Mouse (Mus musculus): ENCODE measurements around the gene Zfp39. TPM values are rescaled to one million over a fixed set of nuclear protein-coding genes. Genes with fewer than 3 reads are reported as not detected.

The Zfp39 gene
- total and polyA plus RNA-seq, 3 experiments: 0.85 to 22.0 (median 7.0) TPM

- no peak overlapping the region for H3K4me3 ChIP-seq (ENCODE audit: low read depth, low read length)
- peaks cover 10% of the 10 kb centered on the region for H3K36me3 ChIP-seq (replicated peaks)
- H3K9me3 ChIP-seq (replicated peaks): no peaks in the 10 kb centered on the region
- no peak for DNase-seq (ENCODE audit: low spot score)
- TF ChIP-seq GATA1 (IDR thresholded peaks at IDR 0.05; ENCODE audit: borderline replicate concordance, low read length) (no peak), CTCF (IDR thresholded peaks at IDR 0.05; ENCODE audit: low read depth, low read length) (no peak), GATA2 (IDR thresholded peaks at IDR 0.05; ENCODE audit: borderline replicate concordance, low read depth, low read length) (no peak), TAL1 (conservative IDR thresholded peaks at IDR 0.05; ENCODE audit: low read depth, low read length) (no peak), POLR2AphosphoS5 (IDR thresholded peaks at IDR 0.05; ENCODE audit: insufficient replicate concordance, low read depth, low read length) (no peak)
- no peak for ATAC-seq (ENCODE audit: extremely low read depth, insufficient number of reproducible peaks, low FRiP score, poor library complexity, severe bottlenecking)
- peaks cover 32% of the 10 kb centered on the region for H3K27me3 ChIP-seq (ENCODE audit: insufficient read depth, low read length)
- H3K4me1 ChIP-seq (ENCODE audit: insufficient read depth, low read depth, low read length): peaks cover 12% of the 10 kb centered on the region
Measured at GRCm38 (mm10) chr11:58926651-58927050, 22.6 kb upstream of the Zfp39 start.

- peaks cover 3% of the 10 kb centered on the region; the same call in 1 of the 2 replicates for H3K4me1 ChIP-seq (ENCODE audit: insufficient read depth, low read depth, low read length)
- TF ChIP-seq CTCF (IDR thresholded peaks at IDR 0.05; ENCODE audit: low read depth, low read length) (no peak), GATA2 (IDR thresholded peaks at IDR 0.05; ENCODE audit: borderline replicate concordance, low read depth, low read length) (no peak), POLR2AphosphoS5 (IDR thresholded peaks at IDR 0.05; ENCODE audit: insufficient replicate concordance, low read depth, low read length) (no peak), GATA1 (IDR thresholded peaks at IDR 0.05; ENCODE audit: borderline replicate concordance, low read length) (no peak), TAL1 (conservative IDR thresholded peaks at IDR 0.05; ENCODE audit: low read depth, low read length) (no peak)
- ATAC-seq (ENCODE audit: extremely low read depth, insufficient number of reproducible peaks, low FRiP score, poor library complexity, severe bottlenecking): no peak
- H3K4me3 ChIP-seq (ENCODE audit: low read depth, low read length): no peak overlapping the region
- H3K36me3 ChIP-seq (replicated peaks): no peaks in the 10 kb centered on the region
- no peak for DNase-seq (ENCODE audit: low spot score)
- H3K27me3 ChIP-seq (ENCODE audit: insufficient read depth, low read length): peaks cover 64% of the 10 kb centered on the region
- no peaks in the 10 kb centered on the region for H3K9me3 ChIP-seq (replicated peaks)
Measured at GRCm38 (mm10) chr11:58922420-58922819, 18.4 kb upstream of the Zfp39 start.

DNA sequence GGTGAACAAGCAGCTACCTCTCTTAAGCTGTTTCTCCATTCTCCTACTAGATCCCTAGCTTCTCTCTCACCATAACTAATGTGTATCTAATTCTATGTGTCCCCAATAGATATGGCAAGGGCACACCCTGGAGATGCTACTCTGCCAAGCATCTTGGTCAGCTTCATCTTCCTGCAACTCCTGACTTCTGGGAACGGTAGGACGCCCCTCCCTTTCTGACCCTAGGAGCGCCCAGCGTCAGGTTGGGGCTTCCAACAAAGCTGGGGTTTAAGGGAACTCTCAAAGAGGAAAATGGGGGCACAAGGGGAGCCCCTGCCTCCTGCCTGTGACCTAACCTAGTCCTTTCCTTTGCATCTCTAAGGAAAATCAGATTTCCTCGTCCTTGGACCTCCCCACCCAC lies 14.7 kb upstream of the Zfp39 start:
- no peak for DNase-seq (ENCODE audit: low spot score)
- Histone ChIP-seq H3K9me3 (replicated peaks) (no peaks in the 10 kb centered on the region), H3K4me3 (ENCODE audit: low read depth, low read length) (no peak overlapping the region), H3K36me3 (replicated peaks) (no peaks in the 10 kb centered on the region), H3K4me1 (ENCODE audit: insufficient read depth, low read depth, low read length) (peaks cover 18% of the 10 kb centered on the region), H3K27me3 (ENCODE audit: insufficient read depth, low read length) (peaks cover 58% of the 10 kb centered on the region)
- no peak for ATAC-seq (ENCODE audit: extremely low read depth, insufficient number of reproducible peaks, low FRiP score, poor library complexity, severe bottlenecking)
- no peak for TF ChIP-seq GATA2 (IDR thresholded peaks at IDR 0.05; ENCODE audit: borderline replicate concordance, low read depth, low read length)
- no peak for TF ChIP-seq POLR2AphosphoS5 (IDR thresholded peaks at IDR 0.05; ENCODE audit: insufficient replicate concordance, low read depth, low read length)
- TF ChIP-seq CTCF (IDR thresholded peaks at IDR 0.05; ENCODE audit: low read depth, low read length): no peak
- no peak for TF ChIP-seq GATA1 (IDR thresholded peaks at IDR 0.05; ENCODE audit: borderline replicate concordance, low read length)

- no peak for DNase-seq (ENCODE audit: low spot score)
Measured at GRCm38 (mm10) chr11:58917745-58918366, 13.8 kb upstream of the Zfp39 start, which contains the start of gene Btnl10. Btnl10 (plus strand) TSS chr11:58917908.

DNA sequence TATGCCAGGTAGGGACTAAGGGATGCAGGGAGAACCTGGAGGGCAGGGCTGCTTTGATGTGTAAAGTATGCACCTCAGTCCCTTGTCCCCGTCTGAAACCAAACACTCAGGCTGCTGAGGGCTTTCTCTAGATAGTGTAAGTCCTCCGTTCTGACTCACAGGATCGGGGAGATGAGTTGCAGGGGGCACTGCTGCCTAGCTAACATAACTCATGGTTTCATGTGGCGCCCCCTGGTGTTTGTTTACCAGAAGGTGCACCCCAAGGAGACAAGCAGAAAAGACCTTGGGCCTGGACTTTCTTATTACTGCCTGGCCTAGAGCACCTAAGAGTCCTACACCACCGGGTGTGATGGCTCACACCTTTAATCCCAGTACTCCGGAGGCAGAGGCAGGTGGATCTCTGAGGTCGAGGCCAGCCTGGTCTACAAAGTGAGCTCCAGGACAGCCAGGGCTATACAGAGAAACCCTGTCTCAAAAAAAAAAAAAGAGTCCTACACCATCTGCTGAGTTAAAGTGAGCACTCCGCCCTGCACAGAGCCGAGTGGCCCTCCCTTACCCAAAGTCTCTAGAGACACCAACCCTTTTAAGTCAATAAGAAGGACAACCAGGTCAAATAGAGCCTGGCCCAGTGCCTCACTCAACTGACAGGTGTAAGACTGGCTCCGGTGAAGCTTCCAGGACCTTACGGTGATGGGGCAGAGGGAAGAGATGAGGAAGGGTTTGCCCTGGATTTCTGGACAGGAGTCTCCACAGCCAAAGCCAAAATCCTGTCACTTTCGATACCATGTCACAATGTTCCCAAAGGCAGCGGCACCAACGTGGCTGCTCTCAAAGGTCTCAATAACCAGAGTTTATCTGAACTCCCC lies 13.1 kb upstream of the Zfp39 start:
- H3K27me3 ChIP-seq (ENCODE audit: insufficient read depth, low read length): peaks cover 42% of the 10 kb centered on the region
- H3K4me1 ChIP-seq (ENCODE audit: insufficient read depth, low read depth, low read length): peaks cover 25% of the 10 kb centered on the region

More at GRCm38 (mm10) chr11:58917745-58918366, 13.8 kb upstream of the Zfp39 start, which contains the start of gene Btnl10:
- ATAC-seq (ENCODE audit: extremely low read depth, insufficient number of reproducible peaks, low FRiP score, poor library complexity, severe bottlenecking): no peak
- Histone ChIP-seq H3K36me3 (replicated peaks) (no peaks in the 10 kb centered on the region), H3K9me3 (replicated peaks) (no peaks in the 10 kb centered on the region), H3K4me3 (ENCODE audit: low read depth, low read length) (no peak within 1 kb of the TSS), H3K27me3 (ENCODE audit: insufficient read depth, low read length) (peaks cover 49% of the 10 kb centered on the region), H3K4me1 (ENCODE audit: insufficient read depth, low read depth, low read length) (peaks cover 25% of the 10 kb centered on the region)
- TF ChIP-seq TAL1 (conservative IDR thresholded peaks at IDR 0.05; ENCODE audit: low read depth, low read length) (no peak), GATA2 (IDR thresholded peaks at IDR 0.05; ENCODE audit: borderline replicate concordance, low read depth, low read length) (no peak), POLR2AphosphoS5 (IDR thresholded peaks at IDR 0.05; ENCODE audit: insufficient replicate concordance, low read depth, low read length) (no peak), GATA1 (IDR thresholded peaks at IDR 0.05; ENCODE audit: borderline replicate concordance, low read length) (no peak), CTCF (IDR thresholded peaks at IDR 0.05; ENCODE audit: low read depth, low read length) (no peak)

More for the DNA sequence above, 13.1 kb upstream of the Zfp39 start:
- peak; percentile 20 for DNase-seq (ENCODE audit: low spot score)
- Histone ChIP-seq H3K9me3 (replicated peaks) (no peaks in the 10 kb centered on the region), H3K4me3 (ENCODE audit: low read depth, low read length) (no peak overlapping the region), H3K36me3 (replicated peaks) (no peaks in the 10 kb centered on the region)
- TF ChIP-seq CTCF (IDR thresholded peaks at IDR 0.05; ENCODE audit: low read depth, low read length) (no peak), TAL1 (conservative IDR thresholded peaks at IDR 0.05; ENCODE audit: low read depth, low read length) (no peak), POLR2AphosphoS5 (IDR thresholded peaks at IDR 0.05; ENCODE audit: insufficient replicate concordance, low read depth, low read length) (no peak), GATA2 (IDR thresholded peaks at IDR 0.05; ENCODE audit: borderline replicate concordance, low read depth, low read length) (no peak), GATA1 (IDR thresholded peaks at IDR 0.05; ENCODE audit: borderline replicate concordance, low read length) (no peak)
- no peak for ATAC-seq (ENCODE audit: extremely low read depth, insufficient number of reproducible peaks, low FRiP score, poor library complexity, severe bottlenecking)

All from G1E (cell line).